In the genomic region with DNA sequence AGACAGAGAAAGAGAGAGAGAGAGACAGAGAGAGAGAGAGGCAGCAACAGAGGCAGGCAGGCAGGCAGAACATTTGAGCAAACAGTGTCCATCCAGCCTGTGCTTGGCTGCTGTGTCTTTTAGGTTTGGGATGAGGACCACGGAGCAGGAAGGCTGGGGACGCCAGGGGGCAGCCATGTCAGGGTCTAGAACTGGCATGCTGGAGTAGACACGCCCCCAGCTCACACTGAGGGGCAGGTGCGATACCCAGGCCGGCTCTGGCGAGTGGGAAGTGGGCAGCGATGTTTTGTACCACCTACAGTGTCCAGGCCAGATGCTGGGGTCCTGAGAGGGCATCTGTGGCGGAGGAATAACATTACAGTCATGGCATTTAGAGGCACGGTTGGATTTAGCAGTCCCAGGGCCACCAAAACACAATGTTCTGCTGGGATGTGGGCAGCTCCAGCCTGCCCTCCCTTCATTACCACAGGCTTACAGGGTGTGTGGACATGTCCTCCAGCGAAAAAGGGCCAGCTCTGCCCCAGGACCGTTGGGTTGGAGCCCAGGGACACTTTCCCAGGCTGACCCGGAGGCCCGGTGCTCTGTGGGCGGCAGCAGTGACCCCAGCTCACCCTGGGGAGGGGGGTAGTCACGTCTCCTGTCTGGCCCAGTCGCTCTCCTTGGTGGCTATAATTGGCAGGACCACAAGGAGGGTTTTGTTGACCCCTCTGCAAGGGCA, we compare ENCODE assay signal across 8 mouse cellular contexts.
DNase-seq lines count a peak whose midpoint lies in the region; ATAC-seq and TF ChIP-seq lines count a peak whose summit lies in the region.

No protein-coding gene starts in this region.

- no peaks in the 10 kb centered on the region for H3K4me1 ChIP-seq in liver, adult 2 months (ENCODE audit: control insufficient read depth, insufficient read depth, low read length)
- no peaks in the 10 kb centered on the region for H3K4me1 ChIP-seq in liver, embryonic 11.5 days (replicated peaks; ENCODE audit: control insufficient read depth, insufficient read depth, low read length)
- H3K4me1 ChIP-seq in forebrain, embryonic 15.5 days = peaks cover 16% of the 10 kb centered on the region
- peaks cover 12% of the 10 kb centered on the region for H3K4me1 ChIP-seq in limb, embryonic 12.5 days (replicated peaks)
- H3K4me1 ChIP-seq in stomach, embryonic 16.5 days (ENCODE audit: control insufficient read depth, insufficient read depth, low read length) = no peaks in the 10 kb centered on the region

- H3K27ac ChIP-seq in liver, adult 2 months (replicated peaks; ENCODE audit: insufficient read depth, low read depth, low read length) = no peak overlapping the region
- H3K27ac ChIP-seq in liver, embryonic 11.5 days (ENCODE audit: low read depth, low read length) = no peak overlapping the region
- H3K27ac ChIP-seq in forebrain, embryonic 15.5 days (replicated peaks) = no peak overlapping the region
- H3K27ac ChIP-seq in limb, embryonic 12.5 days = no peak overlapping the region
- no peak overlapping the region for H3K27ac ChIP-seq in stomach, embryonic 16.5 days (ENCODE audit: low read length)

- peak; percentile 15 to 64 for DNase-seq in adrenal gland, adult (ENCODE audit: inconsistent age in 2 of 2, low spot score in 1 of 2)
- no peak for DNase-seq in adrenal gland, postnatal 4 days (ENCODE audit: low spot score in 2 of 2)
- DNase-seq in liver, adult 2 months (ENCODE audit: extremely low read depth, low read depth, low spot score) = no peak
- no peak for DNase-seq in liver, embryonic 11.5 days (ENCODE audit: low spot score)
- DNase-seq in adipocyte (ENCODE audit: low spot score) = no peak

- H3K9ac ChIP-seq in liver, adult 2 months (ENCODE audit: low read depth, low read length) = no peak overlapping the region
- H3K9ac ChIP-seq in liver, embryonic 11.5 days (ENCODE audit: low read depth, low read length) = no peak overlapping the region
- H3K9ac ChIP-seq in forebrain, embryonic 15.5 days (replicated peaks) = no peak overlapping the region
- H3K9ac ChIP-seq in limb, embryonic 12.5 days (replicated peaks) = no peak overlapping the region
- H3K9ac ChIP-seq in stomach, embryonic 16.5 days (ENCODE audit: low read length) = no peak overlapping the region

- no peak overlapping the region for H3K4me3 ChIP-seq in liver, adult 2 months (ENCODE audit: insufficient read depth, low read depth, low read length)
- H3K4me3 ChIP-seq in liver, embryonic 11.5 days (ENCODE audit: low read depth, low read length) = no peak overlapping the region
- no peak overlapping the region for H3K4me3 ChIP-seq in forebrain, embryonic 15.5 days
- no peak overlapping the region for H3K4me3 ChIP-seq in limb, embryonic 12.5 days (replicated peaks)
- no peak overlapping the region for H3K4me3 ChIP-seq in stomach, embryonic 16.5 days (replicated peaks; ENCODE audit: low read length)

- no peaks in the 10 kb centered on the region for H3K79me2 ChIP-seq in liver, adult 2 months (ENCODE audit: control insufficient read depth, insufficient read depth, low read length)

- WGBS in liver, adult 2 months = 51% methylated on average over 16 of the region's 16 CpGs
- 45% methylated on average over 16 of the region's 16 CpGs for WGBS in liver, embryonic 11.5 days
- 23% methylated on average over 16 of the region's 16 CpGs for WGBS in forebrain, embryonic 15.5 days
- WGBS in limb, embryonic 12.5 days = 20% methylated on average over 16 of the region's 16 CpGs
- WGBS in stomach, embryonic 16.5 days = 43% methylated on average over 16 of the region's 16 CpGs

- no peak overlapping the region for H3K4me2 ChIP-seq in liver, embryonic 11.5 days
- H3K4me2 ChIP-seq in forebrain, embryonic 15.5 days (replicated peaks) = no peak overlapping the region
- H3K4me2 ChIP-seq in limb, embryonic 12.5 days = no peak overlapping the region
- H3K4me2 ChIP-seq in stomach, embryonic 16.5 days (ENCODE audit: low read depth, low read length) = no peak overlapping the region

- no peaks in the 10 kb centered on the region for H3K36me3 ChIP-seq in liver, adult 2 months (ENCODE audit: control insufficient read depth, insufficient read depth, low read length)
- H3K36me3 ChIP-seq in liver, embryonic 11.5 days (ENCODE audit: control insufficient read depth, insufficient read depth, low read length) = no peaks in the 10 kb centered on the region
- H3K36me3 ChIP-seq in forebrain, embryonic 15.5 days = no peaks in the 10 kb centered on the region
- no peaks in the 10 kb centered on the region for H3K36me3 ChIP-seq in limb, embryonic 12.5 days
- no peaks in the 10 kb centered on the region for H3K36me3 ChIP-seq in stomach, embryonic 16.5 days (ENCODE audit: control insufficient read depth, insufficient read depth, low read length)

- H3K27me3 ChIP-seq in liver, adult 2 months (ENCODE audit: control insufficient read depth, insufficient read depth, low read length) = no peaks in the 10 kb centered on the region
- H3K27me3 ChIP-seq in liver, embryonic 11.5 days (replicated peaks; ENCODE audit: control insufficient read depth, insufficient read depth, low read length) = no peaks in the 10 kb centered on the region
- no peaks in the 10 kb centered on the region for H3K27me3 ChIP-seq in forebrain, embryonic 15.5 days
- H3K27me3 ChIP-seq in limb, embryonic 12.5 days = 0 out of 2 replicates have a peak, but pooled peaks cover 9% of the 10 kb centered on the region
- H3K27me3 ChIP-seq in stomach, embryonic 16.5 days (ENCODE audit: control insufficient read depth, insufficient read depth, low read length) = no peaks in the 10 kb centered on the region

- H3K9me3 ChIP-seq in liver, embryonic 11.5 days (ENCODE audit: control insufficient read depth, low read length) = no peaks in the 10 kb centered on the region
- no peaks in the 10 kb centered on the region for H3K9me3 ChIP-seq in forebrain, embryonic 15.5 days
- H3K9me3 ChIP-seq in limb, embryonic 12.5 days = no peaks in the 10 kb centered on the region
- H3K9me3 ChIP-seq in stomach, embryonic 16.5 days (replicated peaks; ENCODE audit: control insufficient read depth, low read length) = no peaks in the 10 kb centered on the region

- TF ChIP-seq POLR2A in liver, adult 2 months (IDR thresholded peaks at IDR 0.05; ENCODE audit: extremely low read depth, insufficient read depth, low read length) = no peak

- peak; percentile 42 for TF ChIP-seq CTCF in liver, adult 2 months (IDR thresholded peaks at IDR 0.05; ENCODE audit: low read depth, low read length)

- ATAC-seq in liver, embryonic 11.5 days (replicated peaks; ENCODE audit: low FRiP score) = no peak; the same call in 1 of the 2 replicates
- peak; percentile 73; the same call in 1 of the 2 replicates for ATAC-seq in forebrain, embryonic 15.5 days (replicated peaks)
- ATAC-seq in limb, embryonic 12.5 days (ENCODE audit: insufficient number of reproducible peaks, insufficient read depth, low FRiP score, low TSS enrichment, low read depth) = peak; percentile 56; the same call in 1 of the 2 replicates
- ATAC-seq in stomach, embryonic 16.5 days (ENCODE audit: insufficient read depth, low FRiP score) = 0 out of 2 replicates have a peak, but pooled peaks have one; percentile 40

Comparison
In these comparisons a context has a peak if more than half of its experiments do, and no peak if none do; other contexts are left out.
1. DNase-seq: peak in adrenal gland, adult (2 of 2); none in adrenal gland, postnatal 4 days (0 of 2), liver, adult 2 months (single experiment), liver, embryonic 11.5 days (single experiment) and adipocyte (single experiment).